Mouse (Mus musculus) Patski (cell line): ENCODE data around the gene Dctn5. TPM values are rescaled to one million over a fixed set of nuclear protein-coding genes. Genes with fewer than 3 reads are reported as not detected.
A peak's percentile ranks its signal among the peaks of the same experiment; 100 is the strongest.

Experiments
- ATAC-seq: fragments of 100-300 bp; one replicate; pipeline ENCODE4 v1.8.0; 2021
- CTCF ChIA-PET: fragments of 350-600 bp; sonication (Branson Sonifier 250); formaldehyde crosslinking; loops from one replicate; lab custom pipeline; 2022; ENCODE audit warnings: inconsistent platforms; lab: Charles Lee
- POLR2A ChIA-PET: fragments of 350-600 bp; sonication (Branson Sonifier 250); formaldehyde crosslinking; loops from one replicate; lab custom pipeline; 2022; ENCODE audit warnings: antibody characterized with exemption, inconsistent platforms; lab: Charles Lee
- DNase-seq: peaks from one replicate; pipeline ENCODE4 v3.0.0-alpha.2; 2011; ENCODE audit warnings: low read depth, low spot score
- H3K27me3 ChIP-seq: fragments of 371-371 bp; one replicate; pipeline ENCODE4 v1.5.1; 2021
- CTCF ChIP-seq: fragments of 100-300 bp; IDR thresholded peaks from one replicate; pipeline ENCODE4 v1.5.1; 2021
- in situ Hi-C: fragments of 300-500 bp; cut with MboI; formaldehyde crosslinking; loops from 3 replicates; pipeline ENCODE4 v1.11.1; 2018; ENCODE audit warnings: low pct_unique_long_range_greater_than_20kb, mixed read lengths
- polyA plus RNA-seq: library from polyadenylated mRNA; unstranded; gene quantifications from one replicate; pipeline ENCODE4 v1.2.3, GENCODE M21; 2021

The Dctn5 gene
- polyA plus RNA-seq, 1 experiment from 2014 or later: 54.1 TPM

DNA sequence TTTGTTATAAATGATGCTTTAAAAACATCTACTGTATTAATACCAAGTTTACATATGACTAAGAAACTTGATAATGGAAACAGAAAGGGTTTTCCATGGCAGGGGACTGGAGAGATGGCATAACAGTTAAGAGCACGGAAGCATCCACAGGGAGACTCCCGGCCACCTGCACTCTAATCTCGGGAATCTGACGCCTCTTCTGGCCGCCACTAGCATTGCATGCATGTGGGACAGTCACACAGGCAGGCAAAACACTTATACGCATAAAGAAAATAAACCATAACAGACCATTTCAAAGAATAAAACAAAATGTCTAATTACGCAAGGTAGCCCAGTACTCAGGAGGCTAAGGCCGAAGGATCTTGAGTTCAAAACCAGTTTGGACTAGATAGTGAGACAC lies 7.2 kb upstream of the Dctn5 start:
- ATAC-seq (no peak), DNase-seq (no peak)
- no peaks in the 10 kb centered on the region for H3K27me3 ChIP-seq
- ChIA-PET CTCF (interaction anchor here (2.4 kb wide), 1 partner anchor 12 kb away, joined by 6 read pairs; no protein-coding TSS in a partner anchor), POLR2A (no interaction called here)
- TF ChIP-seq CTCF: no peak
- in situ Hi-C loops: no loop called here

DNA sequence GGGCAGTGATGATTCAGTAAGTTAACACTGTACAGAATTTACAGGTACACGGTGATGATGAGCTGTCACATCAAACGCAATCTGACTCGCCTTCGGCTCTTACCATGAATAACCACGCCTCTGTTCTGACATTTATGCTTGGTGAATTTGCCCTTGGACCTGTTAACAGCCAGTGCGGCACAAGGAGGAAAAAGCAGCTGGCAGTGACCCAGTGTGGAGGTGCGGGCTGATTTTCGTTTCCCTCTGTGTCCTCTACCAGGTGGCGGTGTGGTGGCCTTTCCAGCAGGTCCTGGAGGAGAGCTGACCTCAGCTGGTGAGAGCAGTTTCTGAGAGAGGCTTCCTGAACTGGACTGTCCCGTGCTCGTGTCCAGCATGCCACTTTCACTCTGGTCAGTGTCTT lies 5.9 kb upstream of the Dctn5 start:
- DNase-seq (no peak), ATAC-seq (no peak)
- no peak for TF ChIP-seq CTCF
- in situ Hi-C loops: no loop called here
- H3K27me3 ChIP-seq: no peaks in the 10 kb centered on the region
- CTCF ChIA-PET: no interaction called here
- POLR2A ChIA-PET: no interaction called here

GRCm38 (mm10) chr7:122131834-122132233 lies 1.0 kb upstream of the Dctn5 start:
- TF ChIP-seq CTCF: no peak
- DNase-seq: no peak
- ChIA-PET CTCF (no interaction called here), POLR2A (no interaction called here)
- no peak for ATAC-seq
- in situ Hi-C loops: no loop called here
- no peaks in the 10 kb centered on the region for H3K27me3 ChIP-seq

GRCm38 (mm10) chr7:122133338-122133625 lies 441 bp downstream of the Dctn5 start:
- no peaks in the 10 kb centered on the region for H3K27me3 ChIP-seq
- no peak for DNase-seq
- ChIA-PET POLR2A (interaction anchor here (0.8 kb wide), 1 partner anchor 12 kb away, joined by 3 read pairs; no protein-coding TSS in a partner anchor), CTCF (no interaction called here)
- ATAC-seq: no peak
- TF ChIP-seq CTCF: no peak
- in situ Hi-C loops: no loop called here

DNA sequence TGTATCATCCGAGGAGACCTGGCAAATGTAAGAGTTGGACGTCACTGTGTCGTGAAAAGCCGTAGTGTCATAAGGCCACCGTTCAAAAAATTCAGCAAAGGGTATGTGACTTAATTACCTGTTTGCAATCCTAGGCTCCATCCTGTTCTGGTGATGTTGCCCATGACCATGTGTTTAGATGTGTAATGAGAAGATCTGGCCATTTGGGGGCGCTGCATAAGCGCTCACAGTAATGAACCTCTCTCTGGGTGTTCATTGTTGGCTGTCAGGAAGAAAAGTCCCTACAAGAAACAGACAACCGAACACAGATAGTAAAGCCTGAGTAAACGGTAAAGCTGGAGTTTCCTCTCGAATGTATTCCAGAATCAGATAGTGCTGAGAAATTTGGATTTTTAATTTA lies 2.2 kb downstream of the Dctn5 start:
- peak; percentile 65 for TF ChIP-seq CTCF
- in situ Hi-C loops: no loop called here
- no peak for ATAC-seq
- POLR2A ChIA-PET: no interaction called here
- H3K27me3 ChIP-seq: no peaks in the 10 kb centered on the region
- CTCF ChIA-PET: no interaction called here
- DNase-seq: no peak

DNA sequence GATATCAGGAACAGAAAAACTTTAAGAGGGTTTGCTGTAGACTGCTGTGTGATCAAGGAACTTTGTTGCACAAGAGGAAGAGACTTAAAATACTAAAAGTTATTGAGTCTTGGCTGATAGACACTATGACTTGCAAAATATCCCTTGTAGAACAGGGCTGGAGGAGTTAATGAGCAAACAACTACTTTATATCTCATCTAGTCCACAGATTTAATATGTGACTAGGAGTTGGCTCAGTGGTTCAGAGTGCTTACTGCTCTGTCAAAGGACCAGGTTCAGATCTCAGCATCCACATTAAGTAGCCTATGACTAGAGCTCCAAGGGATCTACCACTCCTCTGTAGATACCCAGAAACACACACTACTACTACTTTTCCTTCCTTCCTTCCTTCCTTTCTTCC lies 4.2 kb downstream of the Dctn5 start:
- in situ Hi-C loops: no loop called here
- ChIA-PET POLR2A (no interaction called here), CTCF (no interaction called here)
- DNase-seq (no peak), ATAC-seq (no peak)
- no peaks in the 10 kb centered on the region for H3K27me3 ChIP-seq
- no peak for TF ChIP-seq CTCF

DNA sequence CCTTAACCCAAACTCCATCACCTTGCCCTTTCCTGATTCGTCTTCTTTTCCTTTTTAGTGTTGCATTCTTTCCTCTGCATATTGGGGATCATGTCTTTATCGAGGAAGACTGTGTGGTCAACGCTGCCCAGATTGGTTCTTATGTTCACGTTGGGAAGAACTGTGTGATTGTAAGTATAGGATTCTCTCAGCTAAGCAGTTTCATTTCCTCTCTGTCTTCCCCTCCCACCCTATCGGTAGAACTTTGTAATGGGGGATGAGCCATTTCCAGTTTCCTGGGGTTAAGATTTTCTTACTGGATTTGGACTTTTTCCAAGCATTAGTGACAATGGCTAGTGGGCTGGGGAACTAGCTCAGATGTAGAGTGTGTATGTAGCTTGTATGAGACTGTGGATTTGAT lies 5.3 kb downstream of the Dctn5 start:
- in situ Hi-C loops: no loop called here
- no peaks in the 10 kb centered on the region for H3K27me3 ChIP-seq
- ChIA-PET POLR2A (no interaction called here), CTCF (no interaction called here)
- ATAC-seq: no peak
- TF ChIP-seq CTCF: no peak
- DNase-seq: no peak

DNA sequence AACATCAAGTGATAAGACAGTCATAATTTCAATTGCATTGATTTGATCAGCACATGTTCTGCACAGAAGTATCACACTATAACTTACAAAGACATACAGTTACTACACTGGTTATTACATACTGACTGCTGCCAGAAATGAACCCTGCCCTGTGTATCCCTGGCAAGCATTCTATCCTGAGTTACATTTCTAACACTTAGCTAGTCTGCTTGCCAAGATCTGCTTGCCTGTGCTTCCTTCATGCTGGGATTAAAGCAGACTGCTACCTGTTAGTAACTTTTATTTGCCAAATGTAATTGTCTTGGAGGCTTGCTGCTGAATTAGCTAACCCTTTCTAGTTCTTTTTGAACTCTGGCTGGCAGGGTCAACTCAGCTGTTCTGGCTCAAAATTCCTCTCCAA lies 8.2 kb downstream of the Dctn5 start:
- DNase-seq (no peak), ATAC-seq (no peak)
- ChIA-PET CTCF (no interaction called here), POLR2A (no interaction called here)
- in situ Hi-C loops: no loop called here
- TF ChIP-seq CTCF: no peak
- no peaks in the 10 kb centered on the region for H3K27me3 ChIP-seq

GRCm38 (mm10) chr7:122152473-122152872 lies 19.6 kb downstream of the Dctn5 start:
- CTCF ChIA-PET: no interaction called here
- TF ChIP-seq CTCF: no peak
- in situ Hi-C loops: no loop called here

DNA sequence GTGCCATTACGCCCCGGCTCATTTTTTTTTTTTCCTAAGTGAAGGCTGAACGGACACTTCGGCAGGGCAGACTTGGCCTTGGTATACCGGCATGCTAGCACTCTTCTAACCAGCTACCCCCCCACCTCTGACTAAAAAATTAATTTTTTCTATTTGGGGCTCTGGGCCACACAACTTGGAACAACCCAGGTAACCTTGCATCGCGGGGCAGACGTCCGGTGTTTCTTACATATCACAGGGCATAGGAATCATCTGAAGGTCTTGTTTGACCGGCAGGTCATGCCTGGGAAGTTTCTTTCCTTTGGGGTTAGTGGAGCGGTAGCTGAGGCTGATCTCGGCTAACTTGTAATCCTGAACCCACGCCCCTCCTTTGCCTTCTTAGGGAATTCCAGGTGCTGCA lies 25.6 kb downstream of the Dctn5 start:
- no peaks in the 10 kb centered on the region for H3K27me3 ChIP-seq
- in situ Hi-C loops: no loop called here
- ChIA-PET CTCF (interaction anchor here (1.8 kb wide), 1 partner anchor 38 kb away, joined by 3 read pairs; no protein-coding TSS in a partner anchor), POLR2A (interaction anchor here (0.6 to 1.1 kb wide), 2 partner anchors 13 to 38 kb away, joined by 3 read pairs; no protein-coding TSS in a partner anchor)
- DNase-seq (no peak), ATAC-seq (peak; percentile 15)
- no peak for TF ChIP-seq CTCF

More at GRCm38 (mm10) chr7:122152473-122152872, 19.6 kb downstream of the Dctn5 start:
- POLR2A ChIA-PET: no interaction called here
- ATAC-seq (no peak), DNase-seq (no peak)
- no peaks in the 10 kb centered on the region for H3K27me3 ChIP-seq

GRCm38 (mm10) chr7:122158915-122159902 lies 26.4 kb downstream of the Dctn5 start, which contains the start of gene Plk1:
Gene Plk1 (plus strand): TSS chr7:122159439.
- ChIA-PET CTCF (interaction anchor here (1.8 kb wide), 1 partner anchor 38 kb away, joined by 3 read pairs; no protein-coding TSS in a partner anchor), POLR2A (interaction anchor here (0.6 to 1.1 kb wide), 2 partner anchors 14 to 38 kb away, joined by 3 read pairs; no protein-coding TSS in a partner anchor)
- H3K27me3 ChIP-seq: no peaks in the 10 kb centered on the region
- DNase-seq (peak; percentile 44), ATAC-seq (peak; percentile 93)
- in situ Hi-C loops: no loop called here
- TF ChIP-seq CTCF: no peak
